In genomic region chr12:73383861-73384260, GRCm38 (mm10) we compare ENCODE assay signal across 16 mouse cellular contexts.
A peak's percentile ranks its signal among the peaks of the same experiment; 100 is the strongest.
DNase-seq lines count a peak whose midpoint lies in the region; ATAC-seq lines count a peak whose summit lies in the region.
"Had no signal": no experiment of that assay in that cellular context is flagged by ENCODE, and none has a peak within 500 bp of the region (broad histone marks: within the 10 kb centered on the region; RNA-seq: fewer than 3 reads in every experiment).

No protein-coding gene starts in this region.

- no peak overlapping the region for H3K4me2 ChIP-seq in heart, embryonic 14.5 days (ENCODE audit: low read length)
- H3K4me2 ChIP-seq: liver, embryonic 15.5 days; neural tube, embryonic 15.5 days; stomach, embryonic 15.5 days had no signal

- H3K4me1 ChIP-seq in heart, embryonic 14.5 days (ENCODE audit: control insufficient read depth in 2 of 2, insufficient read depth in 2 of 2, low read length in 2 of 2) = peaks cover 46 to 56% of the 10 kb centered on the region in 2 experiments
- peaks cover 22% of the 10 kb centered on the region for H3K4me1 ChIP-seq in brown adipose tissue, adult 24 weeks (ENCODE audit: control insufficient read depth, insufficient read depth, insufficient read length, low read length)
- H3K4me1 ChIP-seq: liver, embryonic 15.5 days; stomach, embryonic 15.5 days had no signal

- no peaks in the 10 kb centered on the region for H3K36me3 ChIP-seq in heart, embryonic 14.5 days (ENCODE audit: control insufficient read depth, insufficient read depth, low read length)
- H3K36me3 ChIP-seq: liver, embryonic 15.5 days; neural tube, embryonic 15.5 days; stomach, embryonic 15.5 days had no signal

- ATAC-seq in heart, embryonic 14.5 days (ENCODE audit: insufficient number of reproducible peaks, insufficient read depth, low FRiP score, low read depth) = no peak
- no peak for ATAC-seq in megakaryocyte, adult 5-6 weeks (ENCODE audit: poor library complexity, severe bottlenecking)
- ATAC-seq: hindbrain, postnatal 0 days had no signal

- peak overlapping the region; percentile 10 to 59; a peak in 2 of 4 replicates for H3K27ac ChIP-seq in heart, embryonic 14.5 days (replicated peaks in 1 of 2; ENCODE audit: control insufficient read depth in 1 of 2, insufficient read depth in 1 of 2, low read depth in 2 of 2, low read length in 2 of 2)
- peak overlapping the region; percentile 38 for H3K27ac ChIP-seq in brown adipose tissue, adult 24 weeks (replicated peaks; ENCODE audit: low read depth, low read length)
- H3K27ac ChIP-seq: hindbrain, postnatal 0 days; liver, embryonic 15.5 days; neural tube, embryonic 15.5 days; stomach, embryonic 15.5 days had no signal

- H3K9ac ChIP-seq in heart, embryonic 14.5 days (ENCODE audit: low read length) = no peak overlapping the region
- H3K9ac ChIP-seq: liver, embryonic 15.5 days; neural tube, embryonic 15.5 days; stomach, embryonic 15.5 days had no signal

- WGBS in heart, embryonic 14.5 days = 47% methylated on average over 3 of the region's 3 CpGs

- no peak for DNase-seq in heart, adult 8-10 months (ENCODE audit: low spot score)
- DNase-seq in lung, postnatal 25 days (ENCODE audit: low spot score) = peak; percentile 55
- DNase-seq in lung, postnatal 10 days = no peak
- peak; percentile 37 for DNase-seq in thymus, postnatal 25 days
- DNase-seq: cerebellum, adult 11-12 months; kidney, postnatal 10 days; retina, postnatal 1 day had no signal

- no peaks in the 10 kb centered on the region for H3K27me3 ChIP-seq in heart, embryonic 14.5 days (ENCODE audit: control insufficient read depth, insufficient read depth, low read length)
- H3K27me3 ChIP-seq: CH12.LX; liver, embryonic 15.5 days; neural tube, embryonic 15.5 days; stomach, embryonic 15.5 days had no signal

- H3K9me3 ChIP-seq in heart, embryonic 14.5 days (ENCODE audit: control insufficient read depth, low read length) = no peaks in the 10 kb centered on the region
- H3K9me3 ChIP-seq: liver, embryonic 15.5 days; neural tube, embryonic 15.5 days; stomach, embryonic 15.5 days had no signal

- H3K4me3 ChIP-seq in heart, embryonic 14.5 days (ENCODE audit: control insufficient read depth in 1 of 2, insufficient read depth in 1 of 2, low read depth in 1 of 2, low read length in 2 of 2) = no peak overlapping the region
- no peak overlapping the region for H3K4me3 ChIP-seq in brown adipose tissue, adult 24 weeks (ENCODE audit: insufficient read depth, low read depth, low read length)
- H3K4me3 ChIP-seq: erythroblast, embryonic 14.5 days; liver, embryonic 15.5 days; neural tube, embryonic 15.5 days; stomach, embryonic 15.5 days had no signal

Comparison
In these comparisons a context has a peak if more than half of its experiments do, and no peak if none do; other contexts are left out.
1. DNase-seq: peak in lung, postnatal 25 days (single experiment) and thymus, postnatal 25 days (single experiment); none in heart, adult 8-10 months (single experiment) and lung, postnatal 10 days (single experiment).